Mouse (Mus musculus) brain, adult 2 months (tissue): ENCODE measurements around the gene Alox12b.

Source experiments
- DNase-seq: peaks from one replicate; pipeline ENCODE4 v3.0.0; 2011; ENCODE audit warnings: low read depth, low spot score

The Alox12b gene

DNA sequence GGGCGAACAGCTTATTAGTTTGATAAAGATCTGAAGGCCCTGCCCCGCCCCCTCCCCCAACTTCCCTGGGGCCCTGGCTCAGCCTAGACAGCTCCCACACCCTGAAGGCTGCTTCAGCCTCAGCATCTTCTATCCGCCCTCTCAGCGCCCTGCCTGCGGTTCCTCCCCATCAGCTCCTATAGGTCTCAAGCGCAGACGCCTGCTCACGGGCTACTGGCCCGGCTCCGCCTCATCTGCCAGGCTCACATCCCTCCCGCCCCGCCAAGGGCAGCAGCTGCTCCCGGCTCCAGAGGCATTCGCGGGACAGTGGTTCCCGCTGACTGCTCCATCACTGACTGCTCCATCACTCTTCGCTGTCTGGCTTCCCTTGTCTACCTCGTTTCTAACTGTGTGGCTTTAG lies at the start of gene Alox12b:
Gene Alox12b, plus strand, starts transcription at position 190 of the 400 bp plus-strand sequence.
- DNase-seq = peak; percentile 67

DNA sequence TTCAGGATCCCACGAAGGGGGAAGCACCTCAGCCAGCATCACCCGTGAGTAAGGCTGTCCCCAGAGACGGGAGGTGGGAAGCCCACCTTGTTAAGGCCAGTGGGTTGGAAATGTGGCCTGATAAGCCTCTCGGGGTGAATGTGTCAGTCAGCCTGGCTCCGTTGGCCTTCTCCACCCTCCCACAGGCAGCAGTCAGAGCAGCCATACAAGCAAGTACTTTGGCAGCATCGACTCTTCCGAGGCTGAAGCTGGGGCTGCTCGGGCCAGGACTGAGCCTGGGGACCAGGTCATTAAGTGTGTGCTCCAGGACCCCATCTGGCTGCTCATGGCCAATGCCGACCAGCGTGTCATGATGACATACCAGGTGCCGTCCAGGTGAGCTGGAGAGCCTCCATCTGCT lies 49.1 kb upstream of the Alox12b start:
- no peak for DNase-seq

DNA sequence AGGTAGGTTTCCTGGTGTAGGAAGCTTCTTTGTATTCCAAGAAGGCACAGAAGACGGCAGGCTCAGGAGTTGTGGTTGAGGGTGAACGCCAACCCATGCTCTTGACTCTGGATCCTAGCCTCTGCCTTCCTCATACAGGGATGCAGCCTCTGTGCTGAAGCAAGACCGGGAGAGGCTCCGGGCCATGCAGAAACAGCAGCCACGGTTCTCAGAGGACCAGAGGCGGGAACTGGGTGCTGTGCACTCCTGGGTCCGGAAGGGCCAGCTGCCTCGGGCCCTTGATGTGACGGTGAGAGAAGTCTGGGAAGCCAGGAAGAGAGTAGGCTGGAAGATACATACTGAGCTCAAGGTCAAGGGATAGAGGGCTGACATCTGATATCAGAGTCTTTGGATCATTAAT lies 48.6 kb upstream of the Alox12b start:
- no peak for DNase-seq

DNA sequence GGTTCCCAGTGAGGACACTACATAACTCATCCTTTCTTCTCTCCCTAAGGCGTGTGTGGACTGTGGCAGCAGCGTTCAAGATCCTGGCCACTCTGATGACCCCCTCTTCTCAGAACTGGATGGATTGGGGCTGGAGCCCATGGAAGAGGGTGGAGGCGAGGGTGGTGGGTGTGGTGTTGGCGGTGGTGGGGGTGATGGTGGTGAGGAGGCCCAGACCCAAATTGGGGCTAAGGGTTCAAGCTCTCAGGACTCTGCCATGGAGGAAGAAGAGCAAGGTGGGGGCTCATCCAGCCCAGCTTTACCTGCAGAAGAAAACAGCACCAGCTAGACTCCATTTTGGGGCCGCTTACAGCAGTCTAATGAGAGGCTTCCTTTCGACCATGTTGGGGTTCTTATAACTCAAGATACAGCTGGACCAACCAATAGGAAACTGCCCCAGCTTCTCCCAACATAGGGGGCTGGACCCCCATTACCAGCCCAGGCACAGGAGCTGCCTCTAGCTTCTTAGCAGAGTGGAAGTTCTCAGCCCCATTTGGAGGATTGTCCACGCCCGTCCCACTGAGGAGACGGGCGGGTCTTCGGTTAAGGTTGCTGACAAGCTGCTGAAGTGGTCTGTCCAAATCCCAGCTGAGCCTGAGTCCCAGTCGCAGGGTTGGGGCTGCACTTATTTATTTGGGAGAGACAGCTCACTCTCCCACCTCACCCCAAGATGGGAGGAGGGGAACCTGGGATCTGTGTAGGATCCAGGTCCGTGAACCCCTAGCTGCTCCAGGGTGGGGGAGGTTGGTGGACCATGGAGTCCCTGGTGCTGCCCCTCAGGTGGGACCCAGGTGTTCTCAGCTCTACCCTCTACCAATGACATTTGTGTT lies 47.5 kb upstream of the Alox12b start:
- DNase-seq = no peak

DNA sequence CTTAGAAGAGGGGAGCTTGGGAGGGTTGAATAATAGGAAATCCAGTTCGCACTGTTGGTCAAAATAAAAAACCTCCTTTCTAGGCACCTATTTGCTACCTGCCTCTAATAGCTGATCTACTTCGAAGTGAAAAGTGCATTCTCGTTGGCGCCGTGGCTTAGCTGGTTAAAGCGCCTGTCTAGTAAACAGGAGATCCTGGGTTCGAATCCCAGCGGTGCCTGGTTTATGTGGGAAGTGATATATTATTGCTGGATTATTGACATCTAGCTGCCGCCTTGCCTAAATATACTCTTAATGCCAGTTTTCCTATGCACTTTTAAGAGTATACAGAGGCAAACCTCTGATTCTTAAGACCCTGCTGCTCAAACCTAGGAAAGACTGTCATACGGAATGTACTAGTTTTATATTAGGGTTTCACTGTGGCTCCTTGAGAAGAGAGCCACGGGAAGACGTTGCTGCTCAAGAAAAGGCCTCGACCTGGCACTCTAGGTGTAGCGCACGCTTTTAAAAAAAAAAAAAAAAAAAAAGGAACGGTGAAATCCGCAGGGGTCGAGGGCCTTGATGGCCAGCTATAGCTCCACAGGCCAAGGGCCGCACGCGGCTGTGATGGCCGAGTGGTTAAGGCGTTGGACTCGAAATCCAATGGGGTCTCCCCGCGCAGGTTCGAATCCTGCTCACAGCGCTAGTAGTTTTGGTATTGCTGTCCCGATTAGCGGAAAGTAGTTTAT lies 46.3 kb upstream of the Alox12b start:
- peak; percentile 87 for DNase-seq

DNA sequence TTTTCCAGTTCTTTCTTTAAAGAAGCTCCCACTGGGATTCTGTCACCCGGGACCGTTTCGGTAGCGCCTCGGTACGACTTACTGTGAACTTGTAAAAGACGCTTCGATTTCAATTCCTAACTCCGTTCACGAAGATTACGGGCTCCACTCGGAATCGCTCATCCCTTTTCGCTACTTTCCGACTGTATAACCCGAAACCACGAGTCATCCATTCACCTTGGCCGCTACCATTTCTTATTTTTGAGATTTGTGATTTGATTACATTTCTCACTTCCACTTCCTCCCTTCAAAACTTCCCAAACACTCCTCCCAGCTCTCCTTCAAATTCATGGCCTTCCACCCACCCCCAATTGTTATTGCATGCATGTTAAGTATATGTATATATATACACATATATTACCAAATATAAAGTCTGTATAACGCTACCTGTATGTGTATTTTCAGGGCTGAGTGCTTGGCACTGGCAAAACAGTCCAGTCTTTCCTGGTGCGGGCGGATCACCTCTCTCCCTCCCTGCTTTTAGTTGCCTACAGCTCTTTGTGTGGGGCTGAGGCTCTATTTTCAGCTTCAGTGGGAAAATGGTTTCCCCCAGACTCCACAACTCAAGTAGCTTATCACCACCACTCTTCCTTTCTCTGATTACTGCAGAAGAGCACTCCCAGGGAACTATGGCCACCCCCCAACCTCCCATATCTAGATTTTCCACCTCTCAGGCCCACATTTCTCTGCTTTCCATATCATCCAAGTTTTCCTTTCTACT lies 45.6 kb upstream of the Alox12b start:
- no peak for DNase-seq

DNA sequence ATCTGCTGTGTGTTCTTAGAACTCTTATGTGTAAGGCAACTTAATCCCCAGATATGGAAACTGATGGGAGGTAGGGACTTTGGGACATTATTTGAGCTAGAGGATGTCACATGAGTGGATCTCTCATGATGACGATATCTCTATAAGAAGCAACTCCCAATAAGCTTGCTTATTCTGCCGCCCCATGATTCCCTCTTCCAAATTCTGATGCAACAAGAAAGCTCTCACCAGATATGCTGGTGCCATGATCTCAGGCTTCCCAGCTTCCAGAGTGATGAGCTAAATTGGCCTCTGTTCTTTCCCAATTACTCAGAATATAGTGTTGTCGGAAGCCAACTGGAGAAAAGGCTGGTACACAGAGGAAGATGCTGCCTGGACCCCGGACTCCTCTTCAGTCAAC lies 44.9 kb upstream of the Alox12b start:
- peak; percentile 83 for DNase-seq

DNA sequence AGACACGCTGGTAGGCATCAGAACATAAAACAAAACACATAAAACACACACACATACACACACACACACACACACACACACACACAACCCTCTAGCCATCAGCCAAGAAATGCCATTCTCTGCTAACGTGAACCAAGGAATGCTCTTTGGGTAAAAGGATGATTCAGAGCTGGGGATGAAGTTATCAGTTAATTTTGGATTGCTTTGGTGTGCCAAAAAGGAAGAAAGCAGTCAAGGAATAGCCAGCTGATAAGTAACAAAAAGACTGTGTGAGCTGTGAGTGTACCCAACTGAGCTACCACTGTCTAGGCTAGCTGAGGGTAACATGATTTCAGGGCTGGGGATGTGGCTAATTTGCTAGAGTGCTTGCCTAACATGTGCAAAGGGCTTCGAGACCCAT lies 42.8 kb upstream of the Alox12b start:
- no peak for DNase-seq

DNA sequence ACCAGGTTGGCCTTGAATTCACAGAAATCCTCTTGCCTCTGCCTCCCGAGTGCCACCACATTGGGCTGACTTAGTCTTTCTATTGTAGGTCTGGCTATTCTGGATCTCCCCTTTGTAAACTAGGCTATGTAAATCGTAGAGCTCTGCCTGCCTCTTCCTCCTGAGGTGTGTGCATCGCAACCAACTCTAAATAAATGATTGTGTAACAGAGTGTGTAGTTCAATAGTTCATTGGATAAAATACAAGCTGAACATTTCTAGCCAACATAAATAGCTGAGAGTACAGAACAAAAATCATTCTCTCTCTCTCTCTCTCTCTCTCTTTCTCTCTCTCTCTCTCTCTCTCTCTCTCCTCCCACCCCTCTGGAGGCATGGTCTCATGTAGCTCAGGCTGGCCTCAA lies 42.2 kb upstream of the Alox12b start:
- no peak for DNase-seq

DNA sequence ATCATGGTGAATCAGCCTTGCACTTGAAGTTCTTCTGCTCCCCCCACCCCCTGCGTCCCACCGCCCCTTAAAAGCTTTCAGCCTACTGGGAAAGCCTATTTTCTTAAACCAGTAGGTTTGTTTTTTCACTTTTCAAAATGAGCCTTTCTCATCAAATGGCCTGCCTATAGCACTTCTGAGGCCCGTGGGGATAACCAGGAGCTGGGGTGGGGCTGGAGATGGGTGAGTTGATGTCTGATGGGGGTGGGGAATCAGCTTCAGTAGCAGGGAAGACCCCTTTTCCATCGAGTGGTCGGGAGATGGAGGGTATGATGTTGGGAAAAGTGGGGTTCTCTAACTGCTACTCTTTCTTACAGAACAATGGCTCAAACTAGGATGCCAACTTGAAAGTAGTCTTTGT lies 39.9 kb upstream of the Alox12b start:
- no peak for DNase-seq

DNA sequence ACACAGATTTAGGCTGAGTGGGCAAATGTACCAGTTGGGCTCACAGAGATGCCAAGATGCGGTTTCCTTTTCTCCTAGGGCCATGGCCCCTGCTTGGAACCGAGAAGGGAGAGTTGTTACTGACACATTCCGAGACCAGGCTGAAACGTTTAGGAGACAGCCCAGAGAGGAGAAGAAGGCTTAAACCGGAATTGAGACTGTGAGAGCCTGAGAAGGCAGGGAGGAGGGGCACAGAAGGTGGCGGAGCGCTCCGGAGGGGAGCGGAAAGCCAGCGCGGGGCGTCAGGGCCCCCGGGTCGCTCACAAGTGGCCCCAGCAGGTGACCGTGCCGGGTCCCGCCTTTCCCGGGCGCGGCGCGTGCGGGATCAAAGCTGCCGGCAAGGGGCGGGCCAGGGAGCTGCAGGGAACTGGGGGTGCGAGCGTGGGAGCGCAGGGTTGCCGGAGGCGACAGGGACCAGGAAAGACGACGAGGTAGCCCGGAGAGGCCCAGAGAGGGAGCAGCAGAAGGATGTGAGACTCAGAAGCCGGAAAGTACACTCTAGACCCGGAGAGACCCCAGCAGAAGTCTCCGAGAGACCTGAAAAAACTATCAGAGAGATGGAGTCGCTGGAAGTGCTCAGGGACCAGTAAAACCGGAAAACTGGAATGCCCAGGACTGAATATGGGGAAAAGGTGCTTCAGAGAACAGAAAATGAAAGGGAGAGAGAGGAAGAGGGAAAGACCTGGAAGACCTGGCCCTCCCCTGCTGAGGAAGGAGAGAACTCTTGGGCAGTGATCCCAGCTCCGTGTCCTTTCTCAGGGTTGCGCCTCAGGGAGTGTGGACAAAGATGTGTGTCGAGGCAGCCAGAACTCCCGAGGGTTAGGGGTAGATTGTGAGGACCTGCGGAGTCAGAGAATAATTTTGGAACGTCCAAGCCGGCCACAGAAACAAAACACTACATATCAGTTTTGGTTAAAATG lies 38.8 kb upstream of the Alox12b start:
- DNase-seq = peak; percentile 75

DNA sequence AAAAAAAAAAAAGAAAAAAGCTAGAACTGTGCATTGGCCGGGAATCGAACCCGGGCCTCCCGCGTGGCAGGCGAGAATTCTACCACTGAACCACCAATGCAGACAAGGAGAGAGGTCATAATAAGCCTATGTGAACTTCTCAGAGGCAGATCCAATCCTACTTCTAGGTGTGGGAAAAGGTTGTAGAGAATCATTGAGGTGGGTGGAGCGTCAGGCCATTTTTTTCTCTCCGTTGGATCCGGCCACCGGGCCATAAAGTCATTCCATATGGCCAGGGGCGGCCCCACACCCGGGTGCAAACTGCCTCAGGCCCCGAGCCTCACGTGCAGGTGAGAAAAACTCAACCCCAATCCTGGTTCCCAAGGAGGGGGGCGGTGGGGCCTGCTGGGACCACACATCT lies 38.0 kb upstream of the Alox12b start:
- DNase-seq = peak; percentile 92

DNA sequence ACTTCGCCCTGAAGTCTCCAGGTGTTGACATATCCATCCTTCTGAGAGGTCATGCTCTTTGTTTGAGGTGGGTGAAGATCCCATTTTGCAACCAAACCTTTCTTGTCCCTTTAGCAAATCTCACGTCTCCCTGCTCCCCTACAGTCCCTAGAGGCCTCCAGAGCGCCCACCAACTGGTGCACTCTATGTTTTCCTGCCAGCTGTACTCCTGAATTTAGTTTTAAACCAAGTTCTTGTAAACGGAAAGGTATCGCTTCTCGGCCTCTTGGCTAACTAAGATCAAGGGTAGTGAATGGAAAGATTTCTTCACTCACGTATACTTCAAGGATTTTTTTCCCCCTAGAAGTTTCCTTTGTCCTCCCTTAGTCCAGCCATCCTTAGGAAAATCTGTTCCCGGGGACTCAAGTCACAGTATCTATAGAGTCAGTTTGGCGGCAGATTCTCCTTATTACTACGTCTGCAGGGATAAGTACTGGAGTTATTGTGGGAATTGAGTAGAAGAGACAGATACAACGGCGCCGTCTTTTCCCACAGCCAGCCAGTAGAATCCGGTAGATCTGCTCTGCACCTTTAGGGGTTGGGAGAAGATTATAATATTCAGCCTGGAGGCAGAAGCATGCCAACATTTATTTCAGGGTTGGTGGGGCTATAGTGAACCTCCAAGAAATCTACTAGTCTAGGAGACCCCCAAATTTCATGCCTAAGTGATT lies 37.2 kb upstream of the Alox12b start:
- no peak for DNase-seq

DNA sequence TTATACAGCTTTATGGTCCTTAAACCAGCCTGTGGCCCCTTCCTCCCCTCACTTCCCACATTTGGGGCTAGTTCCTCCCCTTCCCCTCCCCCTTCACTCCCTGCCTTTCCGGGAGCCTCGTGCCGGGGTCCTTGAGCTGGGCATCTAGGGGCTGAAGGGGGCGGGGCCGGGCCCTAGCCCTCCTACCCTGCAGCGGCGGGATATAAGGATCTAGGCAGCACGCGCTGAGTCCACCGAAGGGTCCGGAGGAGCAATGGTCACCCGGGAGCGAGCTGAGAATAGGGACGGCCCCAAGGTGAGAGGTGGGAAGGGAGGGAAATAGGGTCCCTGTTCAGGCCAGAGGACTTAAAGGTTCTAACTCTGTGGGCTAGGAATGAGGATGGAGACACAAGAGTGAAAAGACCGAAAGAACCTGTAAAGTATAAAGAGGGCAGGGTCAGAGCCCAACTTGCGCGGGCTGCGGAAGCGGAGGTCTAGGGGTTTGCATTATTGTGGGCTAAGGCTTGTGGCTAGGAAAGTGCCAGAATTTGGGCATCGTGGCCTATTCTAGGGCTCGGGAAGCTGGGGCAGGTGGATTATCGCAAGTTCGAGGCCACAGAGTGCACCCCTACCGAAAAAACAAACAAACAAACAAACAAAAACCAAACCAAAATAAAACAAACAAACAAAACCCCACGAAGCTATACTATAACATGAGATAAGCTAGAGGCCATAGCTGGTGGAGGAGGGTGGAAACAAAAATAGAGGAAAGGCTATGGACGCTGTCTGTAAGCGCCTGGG lies 36.4 kb upstream of the Alox12b start, which contains the start of gene Hes7:
Gene Hes7, plus strand, starts transcription at position 184 of the 780 bp plus-strand sequence.
- no peak for DNase-seq

DNA sequence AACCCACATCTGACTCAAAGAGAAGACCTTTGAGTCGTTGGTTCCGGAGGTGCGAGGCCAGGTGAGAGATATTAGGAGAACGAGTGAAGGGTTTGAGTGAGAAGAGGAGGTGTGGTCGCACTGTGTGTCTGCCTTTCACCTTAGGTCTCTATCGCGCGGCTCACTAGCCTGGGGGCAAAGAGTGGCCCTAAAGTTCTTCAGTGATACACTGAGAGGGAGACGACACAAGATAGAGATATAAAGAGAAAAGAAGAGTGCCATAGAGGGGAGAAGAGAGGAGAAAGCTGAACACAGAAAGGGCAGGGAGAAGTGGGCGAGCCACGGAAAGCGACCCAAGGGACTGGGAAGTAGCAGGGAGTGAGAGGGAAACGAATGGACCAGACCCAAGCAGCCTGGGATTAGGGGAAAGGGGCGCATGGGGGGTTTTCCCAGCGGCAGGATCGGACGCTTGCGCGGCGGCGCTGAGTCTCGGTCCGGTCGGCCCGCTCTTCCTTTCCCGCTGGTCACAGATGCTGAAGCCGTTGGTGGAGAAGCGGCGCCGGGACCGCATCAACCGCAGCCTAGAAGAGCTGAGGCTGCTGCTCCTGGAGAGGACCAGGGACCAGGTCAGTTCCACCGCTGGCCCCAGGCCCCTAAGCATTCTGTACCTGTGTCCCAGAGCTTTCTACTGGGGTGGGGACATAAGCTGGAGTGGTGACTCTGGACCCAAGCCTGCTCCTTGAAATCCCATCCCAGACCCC lies 35.6 kb upstream of the Alox12b start:
- peak; percentile 41 for DNase-seq

DNA sequence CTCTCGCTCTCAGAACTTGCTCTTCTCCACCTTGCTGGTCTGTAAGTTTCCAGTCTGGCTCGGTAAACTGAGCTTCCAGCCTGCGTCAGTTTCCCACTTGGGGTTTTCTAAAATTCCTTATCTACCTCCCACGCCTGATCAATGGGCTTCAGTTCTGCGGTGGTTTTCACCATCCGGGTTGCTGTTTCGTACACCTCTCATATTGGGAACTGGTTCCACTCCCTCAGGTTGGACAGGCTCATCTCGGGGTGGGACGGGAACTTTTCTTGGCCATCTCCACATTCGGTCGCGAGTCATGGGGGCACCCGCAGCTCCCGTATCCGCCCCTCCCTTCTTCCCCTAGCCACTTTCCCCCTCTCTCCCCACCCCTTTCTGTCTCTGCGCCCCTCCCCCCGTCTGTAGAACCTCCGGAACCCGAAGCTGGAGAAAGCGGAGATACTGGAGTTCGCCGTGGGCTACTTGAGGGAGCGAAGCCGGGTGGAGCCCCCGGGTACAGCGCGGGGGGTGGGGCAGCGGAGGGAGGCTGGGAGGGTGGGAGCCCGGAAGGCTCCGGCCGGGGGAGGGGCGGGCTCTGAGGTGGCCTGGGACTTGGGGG lies 35.0 kb upstream of the Alox12b start:
- peak; percentile 47 for DNase-seq

DNA sequence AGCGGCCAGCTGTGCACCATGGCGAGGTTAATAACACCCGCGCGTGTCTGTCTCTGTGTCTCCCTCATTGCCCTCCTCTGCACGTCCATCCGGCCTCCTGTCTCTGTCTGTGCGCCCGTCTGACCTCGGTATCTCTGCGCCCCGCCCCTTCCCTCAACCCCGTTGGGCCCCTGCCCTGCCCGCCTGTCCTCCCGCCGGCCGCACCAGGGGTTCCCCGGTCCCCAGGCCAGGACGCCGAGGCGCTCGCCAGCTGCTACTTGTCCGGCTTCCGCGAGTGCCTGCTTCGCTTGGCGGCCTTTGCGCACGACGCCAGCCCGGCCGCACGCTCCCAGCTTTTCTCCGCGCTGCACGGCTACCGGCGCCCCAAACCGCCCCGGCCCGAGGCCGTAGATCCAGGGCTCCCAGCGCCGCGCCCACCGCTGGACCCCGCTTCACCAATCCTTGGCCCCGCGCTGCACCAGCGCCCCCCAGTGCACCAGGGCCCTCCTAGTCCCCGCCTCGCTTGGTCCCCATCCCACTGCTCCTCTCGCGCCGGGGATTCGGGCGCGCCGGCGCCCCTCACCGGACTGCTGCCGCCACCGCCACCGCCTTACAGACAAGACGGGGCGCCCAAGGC lies 34.3 kb upstream of the Alox12b start, which contains the start of gene 9130213A22Rik:
Gene 9130213A22Rik, minus strand, starts transcription at position 254 of the 616 bp plus-strand sequence.
- peak; percentile 92 for DNase-seq
